Mouse (Mus musculus) lung, embryonic 14.5 days (tissue): Measurements from ENCODE around the gene Acpp. TPM values are rescaled to one million over a fixed set of nuclear protein-coding genes. Genes with fewer than 3 reads are reported as not detected.
"Not testable (repeated sequence)": the region's sequence is repeated elsewhere in the genome, so short reads cannot be mapped to it uniquely, and the experiment has no call there.

Source experiments
- ATAC-seq: fragments of 200-750 bp; cut with Nextera tagmentation; 2 replicates; pipeline ENCODE4 v1.8.0; 2017; ENCODE audit warnings: mild to moderate bottlenecking, moderate TSS enrichment, moderate library complexity; ENCODE audit not compliant: insufficient read depth
- DNase-seq: peaks from one replicate; pipeline ENCODE4 v3.0.0-alpha.2; 2015
- H3K27ac ChIP-seq: fragments of 300-500 bp; sonication (generic); 2 replicates; pipeline ENCODE4 v1.5.1; 2014; ENCODE audit warnings: low read depth, mild to moderate bottlenecking, moderate library complexity
- H3K27me3 ChIP-seq: fragments of 300-500 bp; sonication (generic); 2 replicates; pipeline ENCODE4 v1.6.1; 2014; ENCODE audit warnings: low read length, control low read depth; ENCODE audit not compliant: insufficient read depth
- H3K36me3 ChIP-seq: fragments of 300-500 bp; sonication (generic); 2 replicates; pipeline ENCODE4 v1.6.1; 2014; ENCODE audit warnings: control low read depth; ENCODE audit not compliant: insufficient read depth
- H3K4me1 ChIP-seq: fragments of 300-500 bp; sonication (generic); 2 replicates; pipeline ENCODE4 v1.6.1; 2014; ENCODE audit warnings: antibody characterized with exemption, control low read depth; ENCODE audit not compliant: insufficient read depth
- H3K4me2 ChIP-seq: fragments of 300-500 bp; sonication (generic); 2 replicates; pipeline ENCODE4 v1.6.1; 2014; ENCODE audit warnings: mild to moderate bottlenecking
- H3K4me3 ChIP-seq: fragments of 300-500 bp; sonication (generic); 2 replicates; pipeline ENCODE4 v1.5.1; 2014; ENCODE audit warnings: low read depth, low read length
- H3K9ac ChIP-seq: fragments of 300-500 bp; sonication (generic); 2 replicates; pipeline ENCODE4 v1.6.1; 2014
- H3K9me3 ChIP-seq: fragments of 300-500 bp; sonication (generic); 2 replicates; pipeline ENCODE4 v1.6.1; 2016; ENCODE audit warnings: low read depth, low read length, control low read depth
- CTCF ChIP-seq: IDR thresholded peaks from 2 replicates; pipeline ENCODE4 v1.5.1; 2016; ENCODE audit warnings: antibody characterized with exemption, low read depth
- WGBS: fragments of 180-500 bp; shearing (Covaris S2); extraction: QIAGEN DNeasy Blood & Tissue Kit; methylation state at CpG from one replicate; pipeline ENCODE4 v1.1.7; 2014; 5-methylcytosine and 5-hydroxymethylcytosine counted together
- polyA plus RNA-seq: library from polyadenylated mRNA; unstranded; fragments of >200 nt; fragmentation: Nextera tagmentation; extraction: Ambion mirVana; gene quantifications from 2 replicates; pipeline ENCODE4 v1.2.1, GENCODE M21; 2014

Gene Acpp
- 0.21 and 0.26 TPM in 2 replicates for polyA plus RNA-seq

DNA sequence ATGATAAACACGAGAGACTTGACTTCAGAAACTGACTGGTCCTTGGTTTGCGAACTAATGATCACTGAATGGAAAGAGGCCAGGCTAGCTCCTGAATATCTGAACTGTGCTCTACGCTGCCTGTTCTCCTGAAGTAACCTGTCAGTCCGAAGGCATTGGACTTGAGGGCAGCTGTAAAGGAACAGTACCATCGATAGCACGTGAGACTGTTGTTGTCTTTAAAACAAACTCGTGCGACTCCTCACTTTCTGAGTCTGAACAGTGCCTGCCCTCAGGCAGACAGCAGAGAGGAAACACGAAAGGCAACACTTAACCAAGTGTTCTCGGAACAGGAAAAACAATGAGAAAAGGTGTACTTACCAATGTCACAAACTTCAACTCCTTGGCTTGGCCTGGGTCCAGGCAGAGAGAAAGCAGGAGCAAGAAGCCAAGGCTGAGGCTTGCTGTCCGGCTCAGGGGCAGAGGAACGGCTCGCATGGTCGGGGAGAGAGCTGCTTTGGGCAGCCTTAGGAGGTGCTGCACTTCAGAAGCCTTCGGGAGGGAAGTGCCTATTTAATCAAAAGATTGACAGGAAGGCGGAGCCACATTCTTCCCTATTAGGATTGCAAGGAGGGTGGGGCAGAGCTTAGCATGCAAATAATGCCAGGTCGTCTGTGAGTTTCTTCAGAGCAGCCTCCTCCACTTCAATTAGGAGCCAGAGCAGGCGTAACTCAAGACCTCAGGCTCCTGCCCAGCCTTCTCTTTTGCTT is at the start of gene Acpp:
Gene Acpp (minus strand): TSS at position 566 of the 749 bp plus-strand sequence.
- ATAC-seq (peak; percentile 87), DNase-seq (peak; percentile 69)
- H3K27me3 ChIP-seq = no peaks in the 10 kb centered on the region
- no peaks in the 10 kb centered on the region for H3K4me1 ChIP-seq
- no peak within 1 kb of the TSS for H3K9ac ChIP-seq
- no peaks in the 10 kb centered on the region for H3K9me3 ChIP-seq
- H3K27ac ChIP-seq = no peak within 1 kb of the TSS
- TF ChIP-seq CTCF = no peak
- no peaks in the 10 kb centered on the region for H3K36me3 ChIP-seq
- H3K4me2 ChIP-seq = peak within 1 kb of the TSS; percentile 53
- 18% methylated on average over 18 of the region's 18 CpGs for WGBS
- peak within 1 kb of the TSS; percentile 14; the same call in 1 of the 2 replicates for H3K4me3 ChIP-seq

DNA sequence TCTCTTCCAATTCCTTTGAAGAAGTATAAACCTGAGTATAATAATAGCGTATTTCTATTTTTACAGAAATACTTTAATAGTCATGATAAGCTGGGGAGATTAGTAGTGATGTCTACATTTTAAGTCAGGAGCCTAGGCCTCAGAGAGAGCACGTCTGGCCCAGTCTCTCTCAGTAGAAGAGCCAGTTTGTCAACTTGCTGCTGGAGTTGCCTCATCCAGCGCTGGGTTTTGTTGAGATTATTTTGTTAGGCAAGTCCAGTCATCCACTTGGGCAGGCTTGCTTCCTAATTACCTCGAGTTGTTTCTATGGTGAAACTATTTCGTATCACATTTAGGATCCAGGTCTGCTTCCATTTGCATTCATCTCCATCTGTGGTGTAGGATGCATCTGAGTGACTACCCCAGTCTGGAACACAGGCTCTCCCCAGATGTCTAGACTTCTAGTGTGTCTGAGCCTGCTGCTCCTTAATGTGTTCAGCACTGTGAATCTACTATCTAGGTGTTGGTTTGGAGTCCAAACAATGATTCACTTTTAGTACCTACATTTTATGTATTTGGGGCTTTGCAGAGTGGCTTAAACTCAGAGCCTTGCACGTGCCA is 45.1 kb upstream of the Acpp start:
- H3K4me1 ChIP-seq = no peaks in the 10 kb centered on the region
- H3K36me3 ChIP-seq = no peaks in the 10 kb centered on the region
- H3K27me3 ChIP-seq = no peaks in the 10 kb centered on the region
- 73% methylated on average over 6 of the region's 6 CpGs for WGBS
- ATAC-seq = no peak
- no peak overlapping the region for H3K4me2 ChIP-seq
- DNase-seq = no peak
- H3K27ac ChIP-seq = no peak overlapping the region
- TF ChIP-seq CTCF = no peak
- H3K9ac ChIP-seq = no peak overlapping the region
- H3K4me3 ChIP-seq = no peak overlapping the region
- H3K9me3 ChIP-seq = no peaks in the 10 kb centered on the region

DNA sequence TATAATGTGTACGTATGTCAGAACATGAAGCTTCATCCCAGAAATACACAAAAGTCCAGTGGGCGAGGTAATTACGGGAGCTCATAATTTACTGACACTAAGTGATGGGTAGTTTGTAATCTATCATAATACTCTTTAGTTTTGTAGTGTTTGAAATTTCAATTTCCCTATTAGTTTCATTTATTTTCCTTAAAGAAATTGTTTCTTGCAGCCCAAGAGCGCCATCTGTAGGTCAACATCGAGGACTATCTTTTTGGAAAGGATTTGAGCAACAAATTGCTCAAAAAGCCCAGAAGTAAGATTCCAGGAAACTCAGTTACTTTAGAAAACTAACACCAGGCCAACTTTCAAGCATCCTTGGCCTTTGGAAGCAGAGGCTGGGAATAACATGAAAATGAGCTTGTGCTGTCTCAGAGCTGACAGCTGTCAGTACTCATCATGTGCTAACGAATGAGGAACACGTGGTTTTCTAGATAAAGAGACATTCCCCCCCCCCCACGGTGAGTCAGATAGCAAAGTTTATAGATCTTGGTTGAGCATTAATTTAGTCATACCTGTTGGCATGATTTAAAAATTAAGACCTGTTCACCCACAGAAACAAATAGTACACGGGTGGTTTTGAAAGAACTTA is 42.1 kb upstream of the Acpp start:
- no peaks in the 10 kb centered on the region for H3K36me3 ChIP-seq
- no peak for ATAC-seq
- H3K9ac ChIP-seq = no peak overlapping the region
- H3K9me3 ChIP-seq = no peaks in the 10 kb centered on the region
- peak; percentile 53 for TF ChIP-seq CTCF
- no peaks in the 10 kb centered on the region for H3K4me1 ChIP-seq
- DNase-seq = peak; percentile 77
- WGBS = 56% methylated on average over 9 of the region's 9 CpGs
- H3K4me2 ChIP-seq = no peak overlapping the region
- no peak overlapping the region for H3K27ac ChIP-seq
- H3K27me3 ChIP-seq = no peaks in the 10 kb centered on the region
- no peak overlapping the region for H3K4me3 ChIP-seq

DNA sequence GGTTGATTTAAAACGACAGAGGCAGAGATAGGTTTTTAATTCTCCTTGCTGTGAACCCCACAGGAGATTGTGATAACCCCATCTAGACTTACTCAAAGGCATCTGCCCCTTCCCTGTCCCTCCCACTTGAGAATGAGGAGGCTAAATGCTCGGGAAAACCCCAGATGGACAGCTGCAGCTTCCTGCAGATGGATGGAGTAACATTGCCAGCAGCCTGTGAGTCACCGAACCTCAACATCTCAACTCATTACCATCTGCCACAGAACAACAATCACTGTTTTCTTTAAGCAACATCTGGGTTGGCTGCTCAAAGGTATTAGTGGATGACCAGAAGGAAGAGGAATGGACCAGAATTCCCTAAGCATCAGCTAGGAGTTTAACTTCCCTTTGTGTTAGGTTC is 38.0 kb upstream of the Acpp start:
- Histone ChIP-seq H3K27ac (no peak overlapping the region), H3K4me1 (no peaks in the 10 kb centered on the region), H3K27me3 (no peaks in the 10 kb centered on the region), H3K9ac (no peak overlapping the region), H3K4me3 (no peak overlapping the region), H3K36me3 (no peaks in the 10 kb centered on the region), H3K4me2 (no peak overlapping the region), H3K9me3 (no peaks in the 10 kb centered on the region)
- DNase-seq (no peak), ATAC-seq (no peak)
- TF ChIP-seq CTCF = no peak
- 33% methylated on average over 3 of the region's 3 CpGs for WGBS

DNA sequence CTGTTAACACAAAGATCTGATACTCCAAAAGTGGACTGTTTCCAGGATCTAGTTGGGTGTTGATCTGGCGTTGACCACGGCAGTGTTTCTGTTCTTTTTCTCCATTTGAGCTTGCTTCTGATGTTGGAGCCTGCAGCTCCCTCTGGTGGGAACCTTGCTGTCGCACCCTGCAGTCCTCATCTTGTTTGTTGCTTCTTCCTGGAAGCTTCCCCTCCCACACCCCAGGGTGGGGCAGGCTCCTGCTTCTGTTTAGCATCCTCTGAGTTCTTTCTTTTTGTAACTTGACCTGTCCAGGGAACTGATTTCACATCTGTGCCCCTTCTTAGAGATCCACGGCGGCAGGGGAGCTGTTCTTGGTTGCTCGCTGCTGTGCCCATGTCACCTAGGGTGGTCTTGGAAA is 35.7 kb upstream of the Acpp start:
- no peaks in the 10 kb centered on the region for H3K27me3 ChIP-seq
- TF ChIP-seq CTCF = peak; percentile 62
- ATAC-seq (no peak), DNase-seq (peak; percentile 63)
- no peak overlapping the region for H3K4me2 ChIP-seq
- no peak overlapping the region for H3K4me3 ChIP-seq
- no peak overlapping the region for H3K27ac ChIP-seq
- no peak overlapping the region for H3K9ac ChIP-seq
- H3K36me3 ChIP-seq = no peaks in the 10 kb centered on the region
- WGBS = 24% methylated on average over 6 of the region's 6 CpGs
- no peaks in the 10 kb centered on the region for H3K9me3 ChIP-seq
- no peaks in the 10 kb centered on the region for H3K4me1 ChIP-seq

DNA sequence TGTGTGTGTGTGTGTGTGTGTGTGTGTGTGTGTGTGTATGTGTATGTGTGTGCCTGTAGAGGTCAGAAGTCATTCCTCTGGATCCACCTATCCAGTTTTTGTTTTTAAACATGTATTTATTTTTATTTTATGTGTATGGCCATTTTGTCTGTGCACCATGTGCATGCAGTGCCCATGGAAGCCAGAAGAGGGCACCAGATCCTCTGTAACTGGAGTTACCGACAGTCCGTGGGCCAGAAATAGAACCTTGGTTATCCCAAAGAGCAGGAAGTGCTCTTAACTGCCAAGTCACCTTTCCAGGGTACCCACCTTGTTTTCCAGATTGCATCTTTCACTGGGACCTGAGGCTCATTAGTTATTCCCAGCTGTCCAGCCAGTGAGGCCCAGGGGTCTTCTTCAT is 29.4 kb upstream of the Acpp start:
- no peak overlapping the region for H3K27ac ChIP-seq
- no peak overlapping the region for H3K4me2 ChIP-seq
- no peak; the same call in 1 of the 2 replicates for TF ChIP-seq CTCF
- no peaks in the 10 kb centered on the region for H3K36me3 ChIP-seq
- H3K4me3 ChIP-seq = no peak overlapping the region
- H3K9me3 ChIP-seq = no peaks in the 10 kb centered on the region
- 80% methylated on average over 2 of the region's 2 CpGs for WGBS
- H3K9ac ChIP-seq = no peak overlapping the region
- DNase-seq (no peak), ATAC-seq (no peak)
- H3K4me1 ChIP-seq = no peaks in the 10 kb centered on the region
- H3K27me3 ChIP-seq = no peaks in the 10 kb centered on the region

DNA sequence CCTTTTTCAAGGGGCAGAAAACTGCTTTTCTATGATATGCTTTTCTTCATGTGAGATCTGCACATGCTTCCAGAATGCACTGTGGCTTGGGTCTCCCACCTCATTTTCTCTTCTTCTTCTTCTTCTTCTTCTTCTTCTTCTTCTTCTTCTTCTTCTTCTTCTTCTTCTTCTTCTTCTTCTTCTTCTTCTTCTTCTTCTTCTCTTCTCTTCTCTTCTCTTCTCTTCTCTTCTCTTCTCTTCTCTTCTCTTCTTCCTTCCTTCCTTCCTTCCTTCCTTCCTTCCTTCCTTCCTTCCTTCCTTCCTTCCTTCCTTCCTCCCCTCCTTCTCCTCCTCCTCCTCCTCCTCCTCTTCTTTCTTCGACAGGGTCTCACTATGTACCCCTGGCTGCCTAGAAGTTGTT is 24.4 kb upstream of the Acpp start:
- not testable (repeated sequence) for DNase-seq, H3K4me1 ChIP-seq, H3K36me3 ChIP-seq, H3K27me3 ChIP-seq, H3K27ac ChIP-seq, H3K9ac ChIP-seq, ATAC-seq, H3K9me3 ChIP-seq, H3K4me3 ChIP-seq, H3K4me2 ChIP-seq
- 83% methylated on average over 1 of the region's 1 CpGs for WGBS
